ENCODE assay signal across 13 mouse cellular contexts in the genomic region with DNA sequence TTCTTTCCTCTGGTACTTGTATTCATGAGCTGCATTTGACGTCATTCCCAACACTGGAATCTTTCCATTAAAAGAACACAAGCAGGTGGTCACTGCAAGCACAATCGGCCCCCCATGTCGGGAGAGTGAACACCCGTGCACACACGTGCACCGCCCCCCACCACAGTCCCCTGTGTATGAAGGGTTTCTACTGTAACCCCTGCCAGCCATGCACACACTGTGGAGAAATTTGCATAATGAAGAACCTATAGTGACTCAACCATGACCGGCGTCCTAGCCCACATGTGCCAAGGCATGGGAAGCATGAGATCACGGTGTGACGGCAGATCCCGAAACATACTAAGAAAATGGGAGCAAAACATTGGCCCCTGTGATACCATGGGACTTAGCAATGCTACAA.
"Had no signal": no experiment of that assay in that cellular context is flagged by ENCODE, and none has a peak within 500 bp of the region (broad histone marks: within the 10 kb centered on the region; RNA-seq: fewer than 3 reads in every experiment).

No protein-coding gene starts in this region.

- H3K4me1 ChIP-seq: intestine, embryonic 15.5 days; limb, embryonic 10.5 days; liver, embryonic 15.5 days had no signal

- H3K27me3 ChIP-seq: intestine, embryonic 15.5 days; liver, embryonic 15.5 days had no signal

- H3K4me3 ChIP-seq: intestine, embryonic 15.5 days; limb, embryonic 10.5 days; liver, embryonic 15.5 days had no signal

- DNase-seq: kidney, adult 18-20 months; kidney, postnatal 14 days; layer of hippocampus, adult 9-11 months; lung, adult 2 months; lung, postnatal 36 days; right cerebral cortex, postnatal 25 days; thymus, postnatal 4 days had no signal

- H3K4me2 ChIP-seq: intestine, embryonic 15.5 days; liver, embryonic 11.5 days; liver, embryonic 15.5 days had no signal

- H3K36me3 ChIP-seq: intestine, embryonic 15.5 days; limb, embryonic 10.5 days; liver, embryonic 15.5 days had no signal

- H3K9me3 ChIP-seq: intestine, embryonic 15.5 days; limb, embryonic 10.5 days; liver, embryonic 15.5 days had no signal

- H3K9ac ChIP-seq: intestine, embryonic 15.5 days; liver, embryonic 15.5 days had no signal

- H3K27ac ChIP-seq: intestine, embryonic 15.5 days; limb, embryonic 10.5 days; liver, embryonic 15.5 days; stomach, postnatal 0 days had no signal

- ATAC-seq: intestine, embryonic 15.5 days; lung, postnatal 0 days had no signal
